Mouse (Mus musculus) lung, embryonic 14.5 days (tissue): ENCODE data around the gene Flnb. TPM values are rescaled to one million over a fixed set of nuclear protein-coding genes. Genes with fewer than 3 reads are reported as not detected.
A peak's percentile ranks its signal among the peaks of the same experiment; 100 is the strongest.

Experiments
- ATAC-seq: fragments of 200-750 bp; cut with Nextera tagmentation; 2 replicates; pipeline ENCODE4 v1.8.0; 2017; ENCODE audit warnings: mild to moderate bottlenecking, moderate TSS enrichment, moderate library complexity; ENCODE audit not compliant: insufficient read depth
- DNase-seq: peaks from one replicate; pipeline ENCODE4 v3.0.0-alpha.2; 2015
- H3K27ac ChIP-seq: fragments of 300-500 bp; sonication (generic); 2 replicates; pipeline ENCODE4 v1.5.1; 2014; ENCODE audit warnings: low read depth, mild to moderate bottlenecking, moderate library complexity
- H3K27me3 ChIP-seq: fragments of 300-500 bp; sonication (generic); 2 replicates; pipeline ENCODE4 v1.6.1; 2014; ENCODE audit warnings: low read length, control low read depth; ENCODE audit not compliant: insufficient read depth
- H3K36me3 ChIP-seq: fragments of 300-500 bp; sonication (generic); 2 replicates; pipeline ENCODE4 v1.6.1; 2014; ENCODE audit warnings: control low read depth; ENCODE audit not compliant: insufficient read depth
- H3K4me1 ChIP-seq: fragments of 300-500 bp; sonication (generic); 2 replicates; pipeline ENCODE4 v1.6.1; 2014; ENCODE audit warnings: antibody characterized with exemption, control low read depth; ENCODE audit not compliant: insufficient read depth
- H3K4me2 ChIP-seq: fragments of 300-500 bp; sonication (generic); 2 replicates; pipeline ENCODE4 v1.6.1; 2014; ENCODE audit warnings: mild to moderate bottlenecking
- H3K4me3 ChIP-seq: fragments of 300-500 bp; sonication (generic); 2 replicates; pipeline ENCODE4 v1.5.1; 2014; ENCODE audit warnings: low read depth, low read length
- H3K9ac ChIP-seq: fragments of 300-500 bp; sonication (generic); 2 replicates; pipeline ENCODE4 v1.6.1; 2014
- H3K9me3 ChIP-seq: fragments of 300-500 bp; sonication (generic); 2 replicates; pipeline ENCODE4 v1.6.1; 2016; ENCODE audit warnings: low read depth, low read length, control low read depth
- CTCF ChIP-seq: IDR thresholded peaks from 2 replicates; pipeline ENCODE4 v1.5.1; 2016; ENCODE audit warnings: antibody characterized with exemption, low read depth
- WGBS: fragments of 180-500 bp; shearing (Covaris S2); extraction: QIAGEN DNeasy Blood & Tissue Kit; methylation state at CpG from one replicate; pipeline ENCODE4 v1.1.7; 2014; 5-methylcytosine and 5-hydroxymethylcytosine counted together
- polyA plus RNA-seq: library from polyadenylated mRNA; unstranded; fragments of >200 nt; fragmentation: Nextera tagmentation; extraction: Ambion mirVana; gene quantifications from 2 replicates; pipeline ENCODE4 v1.2.1, GENCODE M21; 2014

Flnb gene
- polyA plus RNA-seq = 19.5 and 22.5 TPM in 2 replicates

DNA sequence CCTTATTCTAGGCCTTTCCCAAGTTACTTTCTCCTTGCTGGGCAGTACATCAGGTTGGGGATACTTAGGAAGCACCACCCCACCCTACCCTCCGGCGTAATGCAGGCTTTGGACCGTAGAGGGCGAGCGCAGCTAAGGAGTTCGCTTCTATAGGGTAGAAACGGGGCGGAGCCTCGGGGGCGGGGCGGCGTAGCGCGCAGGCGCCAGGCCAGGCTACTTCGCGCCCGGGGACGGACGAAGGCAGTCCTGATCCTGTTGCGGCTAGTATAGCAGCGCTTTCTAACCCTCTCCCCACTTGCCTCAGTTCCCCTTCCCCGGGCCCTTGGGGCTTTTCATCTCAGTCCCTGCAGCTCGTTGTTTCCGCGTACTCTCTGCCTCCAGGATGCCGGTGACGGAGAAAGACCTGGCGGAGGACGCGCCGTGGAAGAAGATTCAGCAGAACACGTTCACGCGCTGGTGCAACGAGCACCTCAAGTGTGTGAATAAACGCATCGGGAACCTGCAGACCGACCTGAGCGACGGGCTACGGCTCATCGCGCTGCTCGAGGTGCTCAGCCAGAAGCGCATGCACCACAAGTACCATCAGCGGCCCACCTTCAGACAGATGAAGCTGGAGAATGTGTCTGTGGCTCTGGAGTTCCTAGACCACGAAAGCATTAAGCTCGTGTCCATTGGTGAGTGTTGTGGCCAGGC is at the start of gene Flnb:
Gene Flnb, plus strand, starts transcription at position 188 of the 693 bp plus-strand sequence.
- WGBS = under 1% methylated on average over 49 of the region's 49 CpGs
- no peaks in the 10 kb centered on the region for H3K9me3 ChIP-seq
- H3K27ac ChIP-seq = 0 out of 2 replicates have a peak within 1 kb of the TSS, but pooled peaks have one; percentile 55
- peak; percentile 96 for TF ChIP-seq CTCF
- peak within 1 kb of the TSS; percentile 93 for H3K4me2 ChIP-seq
- ATAC-seq (peak; percentile 95), DNase-seq (peak; percentile 98)
- peak within 1 kb of the TSS; percentile 70 for H3K4me3 ChIP-seq
- no peaks in the 10 kb centered on the region for H3K36me3 ChIP-seq
- H3K4me1 ChIP-seq = peaks cover 18% of the 10 kb centered on the region
- H3K9ac ChIP-seq = peak within 1 kb of the TSS; percentile 72
- no peaks in the 10 kb centered on the region for H3K27me3 ChIP-seq

DNA sequence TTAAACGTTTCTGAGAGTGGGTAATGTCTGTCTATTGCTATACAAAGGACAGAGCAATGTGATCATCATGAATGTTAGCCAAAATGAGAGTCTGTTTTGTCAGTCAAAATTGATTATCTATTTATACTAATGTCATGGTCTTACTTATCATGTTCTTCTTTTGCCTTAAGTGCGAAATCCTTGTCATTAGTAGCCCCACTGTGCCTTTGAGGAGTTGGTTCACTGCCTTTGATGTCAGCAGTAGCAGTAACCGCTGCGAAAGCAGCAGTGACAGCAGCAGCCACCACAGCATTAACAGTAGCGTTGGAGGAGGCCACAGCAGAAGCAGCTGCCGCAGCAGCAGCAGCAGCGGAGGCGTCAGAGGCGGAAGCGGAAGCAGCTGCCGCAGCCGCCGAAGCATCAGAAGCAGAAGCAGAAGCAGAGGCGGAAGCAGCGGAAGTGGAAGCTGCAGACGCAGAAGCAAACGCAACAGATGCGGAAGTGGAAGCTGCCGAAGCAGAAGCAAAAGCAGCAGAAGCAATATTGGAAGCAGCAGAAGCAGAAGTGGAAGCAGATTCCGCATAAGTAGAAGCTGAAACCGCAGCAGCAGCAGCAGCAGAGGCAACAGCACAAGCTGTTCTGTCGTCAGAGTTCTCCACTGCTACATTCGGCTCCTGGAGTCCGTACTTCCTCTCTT is 43.9 kb upstream of the Flnb start:
- peak overlapping the region; percentile 53 for H3K9ac ChIP-seq
- no peaks in the 10 kb centered on the region for H3K27me3 ChIP-seq
- peak overlapping the region; percentile 60 for H3K27ac ChIP-seq
- no peaks in the 10 kb centered on the region for H3K36me3 ChIP-seq
- no peaks in the 10 kb centered on the region for H3K4me1 ChIP-seq
- peak overlapping the region; percentile 51 for H3K4me3 ChIP-seq
- no peak for TF ChIP-seq CTCF
- ATAC-seq = peak; percentile 80
- peak; percentile 88 for DNase-seq
- H3K9me3 ChIP-seq = no peaks in the 10 kb centered on the region
- 20% methylated on average over 24 of the region's 24 CpGs for WGBS
- peak overlapping the region; percentile 68 for H3K4me2 ChIP-seq

DNA sequence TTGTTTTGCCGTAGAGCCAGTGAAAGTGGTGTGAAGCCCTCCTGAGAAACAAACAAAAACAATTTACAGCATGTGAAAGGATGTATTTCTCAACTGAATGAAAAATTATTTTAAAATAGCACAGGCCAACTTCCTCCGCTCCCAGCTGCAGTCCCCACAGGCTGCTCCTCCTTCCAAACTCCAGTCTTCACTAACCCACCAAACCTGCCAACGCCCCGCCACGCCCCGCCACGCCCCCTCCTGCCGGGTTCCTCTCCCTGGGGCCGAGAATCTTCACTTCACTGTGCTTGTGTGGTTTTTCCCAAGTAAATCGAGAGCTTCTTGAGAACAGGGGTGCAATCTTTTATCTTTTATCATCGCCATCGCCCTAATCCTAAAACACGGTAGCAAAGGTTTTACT is 31.7 kb upstream of the Flnb start:
- Histone ChIP-seq H3K4me2 (no peak overlapping the region), H3K36me3 (no peaks in the 10 kb centered on the region), H3K4me3 (no peak overlapping the region), H3K27ac (no peak overlapping the region), H3K27me3 (no peaks in the 10 kb centered on the region), H3K4me1 (no peaks in the 10 kb centered on the region), H3K9me3 (no peaks in the 10 kb centered on the region), H3K9ac (no peak overlapping the region)
- DNase-seq (no peak), ATAC-seq (no peak)
- no peak for TF ChIP-seq CTCF
- 28% methylated on average over 13 of the region's 13 CpGs for WGBS

DNA sequence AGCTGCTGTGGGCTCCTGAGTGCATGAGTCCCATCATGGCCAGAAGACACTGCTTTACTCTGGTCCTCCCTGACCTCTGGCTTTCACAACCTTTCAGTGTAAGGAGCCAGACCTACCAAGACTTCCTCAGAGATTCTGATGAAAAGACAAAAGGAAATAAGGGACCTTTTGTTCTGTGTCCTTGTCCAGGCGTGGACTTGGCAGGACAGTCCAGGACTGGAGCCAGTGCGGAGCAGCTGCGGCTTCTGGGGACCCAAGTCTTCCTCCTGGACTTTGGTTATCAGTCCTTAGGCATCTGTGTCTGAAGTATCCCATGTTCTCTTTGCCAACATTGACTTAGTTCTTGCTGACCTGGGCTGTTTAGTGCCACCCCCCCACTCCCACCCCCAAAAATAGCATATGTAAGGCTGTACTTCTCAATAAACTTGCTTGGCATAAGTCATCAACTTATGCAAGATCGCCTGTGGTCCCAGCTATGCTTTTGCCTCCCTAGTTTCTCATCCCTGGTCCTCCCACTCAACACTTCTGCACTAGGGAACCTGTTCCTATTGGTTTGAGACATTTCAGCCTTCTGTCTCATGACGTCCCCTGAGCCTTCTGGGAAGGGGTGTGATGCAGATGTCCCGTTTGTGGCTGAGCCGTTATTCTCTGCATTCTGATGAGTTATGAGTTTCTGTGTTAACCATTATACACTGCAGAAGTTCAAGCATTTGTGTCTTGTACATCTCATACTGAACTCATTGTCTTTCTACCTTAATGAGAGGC is 28.3 kb upstream of the Flnb start:
- Histone ChIP-seq H3K9me3 (no peaks in the 10 kb centered on the region), H3K4me3 (no peak overlapping the region), H3K27me3 (no peaks in the 10 kb centered on the region), H3K27ac (no peak overlapping the region), H3K36me3 (no peaks in the 10 kb centered on the region), H3K9ac (no peak overlapping the region), H3K4me2 (no peak overlapping the region), H3K4me1 (no peaks in the 10 kb centered on the region)
- no peak for TF ChIP-seq CTCF
- WGBS = 77% methylated on average over 7 of the region's 7 CpGs
- DNase-seq (no peak), ATAC-seq (no peak)

DNA sequence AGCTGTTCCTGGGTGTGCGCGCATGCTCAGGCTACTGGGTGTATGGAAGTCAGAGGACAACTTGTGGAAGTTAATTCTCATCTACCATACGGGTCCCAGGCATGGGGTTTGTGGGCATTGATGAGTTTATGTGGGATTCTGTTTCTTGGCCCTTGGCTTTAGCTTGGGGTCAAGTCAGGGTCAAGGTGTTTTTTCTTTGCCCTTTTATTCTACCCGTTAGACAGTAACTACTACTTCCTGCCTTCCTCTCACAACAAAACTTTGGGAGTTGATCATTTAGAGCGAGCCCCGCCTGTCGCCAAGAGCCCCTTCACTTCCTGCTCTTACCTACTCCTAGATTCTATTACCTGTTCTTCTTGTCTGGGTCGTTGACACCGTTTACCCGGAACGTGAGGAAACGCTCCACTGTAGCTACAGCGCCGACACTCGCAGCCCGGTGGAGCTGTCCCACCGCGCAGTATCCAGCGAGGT is 26.7 kb upstream of the Flnb start:
- Histone ChIP-seq H3K4me3 (peak overlapping the region; percentile 35), H3K4me1 (no peaks in the 10 kb centered on the region), H3K9ac (peak overlapping the region; percentile 20; the same call in 1 of the 2 replicates), H3K9me3 (no peaks in the 10 kb centered on the region), H3K4me2 (peak overlapping the region; percentile 72), H3K36me3 (no peaks in the 10 kb centered on the region), H3K27ac (no peak overlapping the region), H3K27me3 (no peaks in the 10 kb centered on the region)
- no peak for ATAC-seq
- 13% methylated on average over 19 of the region's 19 CpGs for WGBS
- DNase-seq = no peak
- no peak for TF ChIP-seq CTCF

DNA sequence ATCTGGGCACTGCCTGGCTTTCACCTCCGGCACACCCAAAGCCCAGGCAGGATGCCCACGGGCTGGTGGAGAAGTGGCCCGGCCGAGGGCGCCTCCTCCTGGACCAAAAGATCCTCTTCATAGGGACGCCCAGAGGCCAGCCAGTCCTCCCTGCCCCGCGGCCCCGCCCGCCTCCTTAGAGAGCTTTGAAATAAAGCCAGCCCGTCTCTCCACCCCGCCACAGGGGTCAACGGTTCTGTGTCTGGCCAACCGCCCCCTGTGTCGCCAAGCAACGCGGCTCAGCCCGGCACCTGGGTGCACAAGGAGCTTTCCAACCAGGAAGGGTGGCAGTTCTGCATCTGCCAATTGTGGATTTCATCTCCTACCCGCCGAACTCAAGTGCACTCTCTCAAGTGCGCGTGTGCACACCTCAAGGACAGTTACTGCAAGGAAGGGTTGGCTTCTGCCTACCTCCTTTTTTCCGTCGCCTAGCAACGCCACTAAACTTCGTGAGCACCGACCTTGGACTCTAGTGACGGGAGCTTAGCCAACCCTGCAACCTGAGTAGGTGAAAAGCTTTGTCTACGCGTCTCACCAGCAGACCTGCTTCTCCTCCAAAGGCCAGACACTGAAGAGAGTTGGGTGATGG is 26.1 kb upstream of the Flnb start, which contains the start of gene Gm26661:
Gene Gm26661, plus strand, starts transcription at position 56 of the 628 bp plus-strand sequence.
- peak; percentile 94 for ATAC-seq
- Histone ChIP-seq H3K27me3 (no peaks in the 10 kb centered on the region), H3K4me2 (peak within 1 kb of the TSS; percentile 72), H3K36me3 (no peaks in the 10 kb centered on the region), H3K4me1 (no peaks in the 10 kb centered on the region), H3K4me3 (peak within 1 kb of the TSS; percentile 35), H3K27ac (no peak within 1 kb of the TSS), H3K9ac (peak within 1 kb of the TSS; percentile 20; the same call in 1 of the 2 replicates), H3K9me3 (no peaks in the 10 kb centered on the region)
- DNase-seq = peak; percentile 74
- TF ChIP-seq CTCF = peak; percentile 47
- WGBS = 2% methylated on average over 30 of the region's 30 CpGs
